Mouse (Mus musculus) heart, embryonic 11.5 days (tissue): ENCODE measurements around the gene Crebzf. TPM values are rescaled to one million over a fixed set of nuclear protein-coding genes. Genes with fewer than 3 reads are reported as not detected.

Experiments
- ATAC-seq: fragments of 200-750 bp; cut with Nextera tagmentation; replicated peaks from 2 replicates; pipeline ENCODE4 v1.8.0; 2017; ENCODE audit warnings: moderate library complexity; ENCODE audit not compliant: insufficient number of reproducible peaks, low FRiP score, low TSS enrichment
- H3K27ac ChIP-seq: fragments of 300-500 bp; sonication (generic); 2 replicates; pipeline ENCODE4 v1.5.1; 2014; ENCODE audit warnings: mild to moderate bottlenecking, low read depth, low read length
- H3K27me3 ChIP-seq: fragments of 300-500 bp; sonication (generic); 2 replicates; pipeline ENCODE4 v1.6.1; 2014; ENCODE audit warnings: mild to moderate bottlenecking, low read length, mixed read lengths; ENCODE audit not compliant: control insufficient read depth, insufficient read depth
- H3K36me3 ChIP-seq: fragments of 300-500 bp; sonication (generic); 2 replicates; pipeline ENCODE4 v1.6.1; 2014; ENCODE audit warnings: mild to moderate bottlenecking, low read length, moderate library complexity, mixed read lengths; ENCODE audit not compliant: control insufficient read depth, insufficient read depth
- H3K4me1 ChIP-seq: fragments of 300-500 bp; sonication (generic); 2 replicates; pipeline ENCODE4 v1.6.1; 2014; ENCODE audit warnings: low read length; ENCODE audit not compliant: control insufficient read depth, insufficient read depth
- H3K4me2 ChIP-seq: fragments of 300-500 bp; sonication (generic); 2 replicates; pipeline ENCODE4 v1.6.1; 2014; ENCODE audit warnings: mild to moderate bottlenecking, moderate library complexity
- H3K4me3 ChIP-seq: fragments of 300-500 bp; sonication (generic); 2 replicates; pipeline ENCODE4 v1.5.1; 2014; ENCODE audit warnings: low read depth, low read length
- H3K9ac ChIP-seq: fragments of 300-500 bp; sonication (generic); 2 replicates; pipeline ENCODE4 v1.6.1; 2014; ENCODE audit warnings: mild to moderate bottlenecking, low read depth, low read length, moderate library complexity
- H3K9me3 ChIP-seq: fragments of 300-500 bp; sonication (generic); replicated peaks from 2 replicates; pipeline ENCODE4 v1.6.1; 2016; ENCODE audit warnings: low read length; ENCODE audit not compliant: control insufficient read depth
- WGBS: fragments of 180-500 bp; shearing (Covaris S2); extraction: QIAGEN DNeasy Blood & Tissue Kit; methylation state at CpG from one replicate; pipeline ENCODE4 v1.1.7; 2014; ENCODE audit not compliant: insufficient replicate concordance; 5-methylcytosine and 5-hydroxymethylcytosine counted together
- polyA plus RNA-seq: library from polyadenylated mRNA; unstranded; fragments of >200 nt; fragmentation: Nextera tagmentation; extraction: Ambion mirVana; gene quantifications from 2 replicates; pipeline ENCODE4 v1.2.1, GENCODE M21; 2014

Gene Crebzf
- 25.8 and 27.0 TPM in 2 replicates for polyA plus RNA-seq

DNA sequence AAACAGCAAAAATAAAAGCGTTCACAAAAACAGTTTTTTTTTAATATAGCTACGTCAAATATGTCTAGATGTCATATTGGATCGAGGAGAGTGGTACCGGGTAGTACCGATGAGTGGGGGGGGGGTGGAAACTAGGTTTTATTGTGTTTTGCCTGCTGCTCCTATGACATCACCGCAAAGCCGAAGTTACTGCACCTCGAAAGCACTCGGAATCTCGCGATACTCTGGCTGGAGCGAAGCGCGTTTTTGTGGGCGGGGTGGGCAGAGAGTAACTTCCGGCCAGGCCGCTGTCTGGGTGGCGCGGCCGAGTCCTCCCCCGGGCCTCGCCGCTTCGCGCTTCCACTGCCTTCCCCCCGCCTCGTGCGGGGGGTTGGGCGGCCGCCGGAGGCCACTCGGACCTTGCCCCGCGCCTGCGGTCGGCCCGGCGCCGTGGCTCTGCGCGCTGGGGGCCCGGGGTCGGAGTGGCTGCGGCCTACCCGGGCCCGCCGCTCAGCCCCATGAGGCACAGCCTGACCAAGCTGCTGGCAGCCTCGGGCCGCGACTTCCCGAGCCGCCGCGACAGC lies at the start of gene Crebzf:
Gene Crebzf (plus strand): TSS at position 212 of the 563 bp plus-strand sequence.
- WGBS: under 1% methylated on average over 50 of the region's 54 CpGs

DNA sequence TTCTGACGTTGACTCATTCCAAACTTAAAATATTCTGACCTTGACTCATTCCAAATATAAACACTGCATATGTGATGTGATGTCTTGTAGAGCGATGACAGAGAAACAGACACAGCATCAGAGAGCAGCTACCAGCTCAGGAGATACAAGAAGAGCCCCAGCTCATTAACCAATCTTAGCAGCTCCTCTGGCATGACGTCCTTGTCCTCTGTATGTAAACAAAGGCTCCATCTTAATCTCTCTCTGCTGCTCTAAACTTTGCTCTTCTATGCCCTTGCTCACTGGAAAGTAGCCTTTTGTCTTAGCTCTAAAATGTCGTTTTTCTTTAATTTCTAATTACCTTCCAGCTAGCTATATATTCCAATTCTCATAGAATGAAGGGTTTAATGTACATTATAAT lies 47.5 kb upstream of the Crebzf start:
- Histone ChIP-seq H3K36me3 (no peaks in the 10 kb centered on the region), H3K4me1 (peaks cover 9% of the 10 kb centered on the region), H3K27me3 (no peaks in the 10 kb centered on the region), H3K4me3 (no peak overlapping the region), H3K9ac (no peak overlapping the region), H3K9me3 (no peaks in the 10 kb centered on the region), H3K4me2 (no peak overlapping the region), H3K27ac (no peak overlapping the region)
- no peak for ATAC-seq
- WGBS: 34% methylated on average over 4 of the region's 4 CpGs

More for the DNA sequence above, at the start of gene Crebzf:
- Histone ChIP-seq H3K27me3 (no peaks in the 10 kb centered on the region), H3K27ac (peak within 1 kb of the TSS; percentile 100), H3K9me3 (no peaks in the 10 kb centered on the region), H3K4me2 (peak within 1 kb of the TSS; percentile 89), H3K36me3 (no peaks in the 10 kb centered on the region), H3K4me1 (no peaks in the 10 kb centered on the region; the same call in 1 of the 2 replicates), H3K4me3 (peak within 1 kb of the TSS; percentile 99), H3K9ac (peak within 1 kb of the TSS; percentile 99)
- peak; percentile 97 for ATAC-seq

DNA sequence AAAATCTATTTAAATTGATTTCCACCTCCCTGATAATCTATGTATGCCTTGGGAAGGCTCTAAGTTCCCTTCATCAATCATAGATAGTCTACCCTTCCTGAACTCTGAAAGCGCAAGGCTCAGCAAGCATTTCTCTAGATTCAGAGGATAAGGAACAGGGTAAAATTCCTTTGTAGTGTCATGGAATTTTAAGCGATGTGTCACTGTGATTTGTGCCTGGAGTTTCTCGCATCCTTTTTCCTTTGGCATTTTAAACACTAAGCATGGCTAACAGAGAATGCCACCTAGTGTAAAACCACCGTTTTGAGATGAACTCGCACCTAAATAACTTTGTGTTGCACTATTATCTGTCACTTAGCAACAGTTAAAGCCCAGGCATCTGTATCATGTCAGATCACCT lies 46.6 kb upstream of the Crebzf start:
- Histone ChIP-seq H3K36me3 (no peaks in the 10 kb centered on the region), H3K27ac (no peak overlapping the region), H3K9me3 (no peaks in the 10 kb centered on the region), H3K4me1 (peaks cover 9% of the 10 kb centered on the region), H3K4me2 (no peak overlapping the region), H3K4me3 (no peak overlapping the region), H3K27me3 (no peaks in the 10 kb centered on the region), H3K9ac (no peak overlapping the region)
- WGBS: 45% methylated on average over 5 of the region's 5 CpGs
- ATAC-seq: no peak

DNA sequence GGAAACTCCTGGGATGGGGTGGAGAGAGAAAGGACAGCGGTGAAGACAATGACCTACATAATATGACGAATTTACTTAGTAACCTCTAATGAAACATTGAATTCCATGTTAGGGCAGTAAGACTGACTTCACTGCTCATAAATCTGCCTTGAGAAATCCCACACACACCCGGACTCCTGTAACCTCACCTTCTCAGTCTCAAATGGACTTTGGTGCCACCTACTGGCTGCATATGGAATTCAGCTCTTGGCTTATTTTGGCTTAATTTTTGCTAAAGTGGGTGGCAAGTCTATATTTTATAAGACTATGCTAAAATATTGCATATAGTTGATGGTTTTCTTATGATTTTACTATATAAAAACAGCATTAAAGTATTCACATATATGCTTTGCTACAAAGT lies 32.6 kb upstream of the Crebzf start:
- 43% methylated on average over 3 of the region's 3 CpGs for WGBS
- no peaks in the 10 kb centered on the region for H3K9me3 ChIP-seq
- no peak overlapping the region for H3K4me2 ChIP-seq
- no peaks in the 10 kb centered on the region for H3K36me3 ChIP-seq
- no peak overlapping the region for H3K27ac ChIP-seq
- no peak overlapping the region for H3K4me3 ChIP-seq
- no peaks in the 10 kb centered on the region for H3K4me1 ChIP-seq
- ATAC-seq: no peak
- H3K9ac ChIP-seq: no peak overlapping the region
- H3K27me3 ChIP-seq: no peaks in the 10 kb centered on the region

DNA sequence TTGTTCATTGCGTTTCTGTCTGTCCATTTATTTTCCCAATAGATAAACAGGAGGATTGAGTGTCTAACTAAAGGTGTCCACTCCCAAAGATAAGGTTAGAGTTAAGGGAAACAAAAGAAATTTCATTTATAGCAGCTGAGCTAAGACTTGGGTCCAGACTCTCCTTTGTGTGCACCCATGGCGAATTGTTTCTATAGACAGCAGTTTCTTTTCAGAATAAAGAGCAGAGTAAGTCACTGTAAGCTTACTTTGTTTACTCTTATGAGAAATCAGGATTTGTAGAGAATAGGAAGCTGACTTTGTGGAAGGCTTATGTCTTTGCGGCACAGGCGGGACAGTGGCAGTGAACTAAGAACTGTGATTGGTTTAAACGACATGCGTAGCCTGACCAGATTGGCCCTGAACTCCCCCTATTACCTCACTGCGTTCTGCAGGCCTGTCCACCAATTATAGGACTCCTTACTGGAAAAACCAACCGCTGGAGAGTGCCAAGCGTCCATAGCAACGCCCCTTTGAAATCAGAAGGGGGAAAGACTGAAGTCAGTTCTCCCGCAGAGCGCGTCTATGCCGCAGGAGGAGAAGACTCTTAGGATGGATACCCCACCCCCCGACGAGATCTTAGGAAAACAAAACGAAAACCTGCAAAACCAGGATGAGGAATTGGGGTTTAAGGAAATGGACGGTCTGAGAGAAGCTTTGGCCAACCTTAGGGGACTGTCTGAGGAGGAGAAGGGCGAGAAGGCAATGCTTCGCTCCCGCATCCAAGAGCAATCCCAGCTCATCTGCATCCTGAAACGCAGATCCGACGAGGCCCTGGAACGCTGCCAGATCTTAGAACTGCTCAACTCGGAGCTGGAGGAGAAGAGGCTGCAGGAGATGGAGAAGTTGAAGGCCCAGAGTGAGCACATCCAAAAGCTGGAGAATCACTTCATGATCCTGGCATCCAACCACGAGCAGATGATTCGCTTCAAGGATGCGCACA lies 16.2 kb upstream of the Crebzf start, which contains the start of gene Ccdc89:
Gene Ccdc89 (plus strand): TSS at position 558 of the 982 bp plus-strand sequence.
- 16% methylated on average over 29 of the region's 29 CpGs for WGBS
- H3K9me3 ChIP-seq: no peaks in the 10 kb centered on the region
- H3K27ac ChIP-seq: no peak within 1 kb of the TSS
- peak within 1 kb of the TSS; percentile 65 for H3K9ac ChIP-seq
- H3K4me1 ChIP-seq: 0 out of 2 replicates have a peak, but pooled peaks cover 2% of the 10 kb centered on the region
- H3K36me3 ChIP-seq: no peaks in the 10 kb centered on the region
- peak within 1 kb of the TSS; percentile 48 for H3K4me3 ChIP-seq
- no peaks in the 10 kb centered on the region for H3K27me3 ChIP-seq
- ATAC-seq: peak; percentile 97
- H3K4me2 ChIP-seq: peak within 1 kb of the TSS; percentile 82

DNA sequence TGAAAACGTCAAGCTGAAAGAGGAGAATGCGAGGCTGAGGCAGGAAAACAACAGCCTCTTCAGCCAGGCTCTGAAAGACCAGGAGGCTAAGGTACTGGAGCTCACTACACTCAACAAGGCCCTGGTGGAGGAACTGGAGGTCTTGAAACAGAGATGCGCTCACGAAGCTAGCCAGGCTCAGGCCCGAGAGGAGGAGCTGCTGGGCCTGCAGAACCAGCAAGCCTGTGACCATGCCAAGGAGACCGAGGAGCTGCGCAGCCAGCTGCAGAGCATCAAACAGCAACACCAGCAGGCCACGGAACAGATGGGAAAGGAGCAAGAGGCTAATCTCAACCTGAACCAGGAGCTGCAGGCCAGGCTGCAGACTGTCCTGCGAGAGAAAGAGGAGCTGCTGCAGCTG lies 15.5 kb upstream of the Crebzf start:
- 0 out of 2 replicates have a peak, but pooled peaks cover 2% of the 10 kb centered on the region for H3K4me1 ChIP-seq
- peak overlapping the region; percentile 48 for H3K4me3 ChIP-seq
- 39% methylated on average over 9 of the region's 9 CpGs for WGBS
- no peaks in the 10 kb centered on the region for H3K9me3 ChIP-seq
- peak overlapping the region; percentile 82 for H3K4me2 ChIP-seq
- ATAC-seq: no peak
- H3K9ac ChIP-seq: peak overlapping the region; percentile 65; the same call in 1 of the 2 replicates
- no peaks in the 10 kb centered on the region for H3K36me3 ChIP-seq
- H3K27me3 ChIP-seq: no peaks in the 10 kb centered on the region
- H3K27ac ChIP-seq: no peak overlapping the region

DNA sequence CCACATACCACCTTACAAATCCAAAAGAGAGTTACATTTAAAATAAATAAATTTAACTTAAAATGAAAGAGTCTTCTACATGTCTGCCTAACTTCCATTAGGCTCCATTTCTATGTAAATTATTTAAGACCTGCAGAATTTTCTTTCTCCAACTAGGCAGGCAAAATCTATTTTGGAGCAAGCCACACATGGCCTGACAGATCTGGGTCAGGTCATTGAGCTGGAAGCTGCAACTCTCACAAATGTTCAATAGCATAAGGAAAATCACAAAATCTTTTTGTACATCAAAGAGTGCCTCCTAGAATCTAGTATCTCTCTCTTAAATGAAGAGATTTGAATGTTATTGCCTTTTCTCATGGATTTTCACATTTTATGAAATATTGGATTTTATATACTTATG lies 10.3 kb upstream of the Crebzf start:
- Histone ChIP-seq H3K27me3 (no peaks in the 10 kb centered on the region), H3K4me1 (no peaks in the 10 kb centered on the region), H3K36me3 (no peaks in the 10 kb centered on the region), H3K4me2 (no peak overlapping the region), H3K9me3 (no peaks in the 10 kb centered on the region), H3K4me3 (no peak overlapping the region), H3K9ac (no peak overlapping the region), H3K27ac (no peak overlapping the region)
- ATAC-seq: no peak

DNA sequence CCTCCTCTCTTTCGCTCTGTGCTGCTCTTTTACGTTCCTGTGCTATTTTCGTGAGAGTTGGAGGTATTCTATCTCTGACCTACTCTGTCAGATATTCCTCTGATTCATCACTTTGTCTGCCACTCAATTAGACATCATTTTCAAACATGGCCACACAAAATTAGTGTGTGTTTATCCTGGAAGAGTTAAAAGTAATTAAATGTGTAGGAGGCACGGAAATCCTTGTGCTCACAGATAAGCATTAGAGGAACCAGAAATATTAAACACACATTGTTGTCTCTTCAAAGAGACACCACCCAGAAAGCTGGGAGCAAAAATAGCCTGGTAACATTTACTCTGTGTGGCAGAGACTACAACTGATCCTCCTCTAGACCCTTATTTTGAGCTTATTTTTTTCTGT lies 2.5 kb upstream of the Crebzf start:
- Histone ChIP-seq H3K9ac (no peak overlapping the region), H3K36me3 (no peaks in the 10 kb centered on the region), H3K4me3 (no peak overlapping the region), H3K4me1 (no peaks in the 10 kb centered on the region), H3K27ac (no peak overlapping the region), H3K27me3 (no peaks in the 10 kb centered on the region), H3K9me3 (no peaks in the 10 kb centered on the region), H3K4me2 (no peak overlapping the region)
- no peak for ATAC-seq
- 82% methylated on average over 4 of the region's 4 CpGs for WGBS
